Mouse (Mus musculus): ENCODE measurements around the gene Arhgef3. TPM values are rescaled to one million over a fixed set of nuclear protein-coding genes. Genes with fewer than 3 reads are reported as not detected.

Arhgef3 gene
- polyA plus RNA-seq, 1 experiment from 2014 or later: 15.2 TPM

DNA sequence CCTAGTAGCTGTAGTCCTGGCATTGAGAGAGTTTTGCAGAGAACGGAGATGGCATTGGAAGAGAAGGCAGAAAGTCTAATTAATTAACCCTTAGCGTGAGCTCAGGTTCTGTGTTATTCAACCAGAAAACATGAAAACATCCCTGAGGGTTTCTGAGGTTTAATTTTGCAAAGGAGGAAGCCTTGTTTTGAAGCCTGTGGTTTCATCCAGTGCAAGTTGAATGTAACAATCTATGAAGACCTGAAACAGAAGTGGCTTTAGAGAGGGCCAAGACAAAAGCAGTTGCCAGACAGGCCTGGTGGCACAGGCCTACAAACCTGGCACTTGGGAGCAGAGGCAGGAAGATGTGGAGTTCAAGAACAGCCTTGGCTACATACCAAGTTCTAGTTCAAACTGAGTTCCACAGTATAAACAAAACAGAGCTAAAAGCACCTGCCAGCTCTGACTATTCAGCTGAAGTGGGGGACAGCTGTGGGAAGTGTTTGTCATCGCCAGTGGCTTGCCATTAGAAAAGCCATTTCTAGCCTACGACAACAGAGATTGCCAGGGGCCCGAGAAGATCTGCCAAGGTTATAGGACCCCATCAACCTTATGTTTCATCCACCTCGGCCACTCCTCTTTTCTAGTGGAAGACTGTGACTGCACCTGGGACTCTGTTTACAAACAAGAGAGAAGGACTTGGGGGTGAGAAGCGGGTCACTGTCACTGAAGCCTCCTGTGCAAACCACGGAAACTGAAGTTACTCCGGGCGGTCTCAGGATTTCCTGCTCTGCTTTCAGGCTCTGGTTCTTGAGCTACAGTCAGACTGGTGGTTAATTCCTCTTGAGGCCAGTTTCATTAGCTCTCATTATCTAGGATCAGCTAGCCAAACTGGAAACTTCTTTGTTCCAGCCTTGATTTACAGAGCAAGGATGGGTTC, 287.9 kb downstream of the Arhgef3 start:
- Histone ChIP-seq H3K4me2 (no peak overlapping the region), H3K9me3 (no peaks in the 10 kb centered on the region), H3K36me3 (no peaks in the 10 kb centered on the region), H3K9ac (no peak overlapping the region; the same call in 1 of the 2 replicates), H3K4me3 (replicated peaks) (no peak overlapping the region), H3K27me3 (replicated peaks) (no peaks in the 10 kb centered on the region), H3K27ac (0 out of 2 replicates have a peak overlapping the region, but pooled peaks have one; percentile 11), H3K4me1 (peaks cover 2% of the 10 kb centered on the region; the same call in 1 of the 2 replicates)
- WGBS: 66% methylated on average over 10 of the region's 10 CpGs
- no peak for ATAC-seq (ENCODE audit: insufficient read depth, low FRiP score, low read depth)

- no peaks in the 10 kb centered on the region for H3K27me3 ChIP-seq (replicated peaks)
- no peak overlapping the region for H3K4me2 ChIP-seq
- H3K9ac ChIP-seq: no peak overlapping the region
- no peak overlapping the region for H3K4me3 ChIP-seq (replicated peaks)
- no peaks in the 10 kb centered on the region for H3K9me3 ChIP-seq
- WGBS: 83% methylated on average over 4 of the region's 4 CpGs
- no peak for ATAC-seq (ENCODE audit: insufficient read depth, low FRiP score, low read depth)
- H3K4me1 ChIP-seq: no peaks in the 10 kb centered on the region
- H3K27ac ChIP-seq: no peak overlapping the region
- no peaks in the 10 kb centered on the region for H3K36me3 ChIP-seq
These were observed 290.8 kb downstream of the Arhgef3 start for GRCm38 (mm10) chr14:27405452-27405851.

DNA sequence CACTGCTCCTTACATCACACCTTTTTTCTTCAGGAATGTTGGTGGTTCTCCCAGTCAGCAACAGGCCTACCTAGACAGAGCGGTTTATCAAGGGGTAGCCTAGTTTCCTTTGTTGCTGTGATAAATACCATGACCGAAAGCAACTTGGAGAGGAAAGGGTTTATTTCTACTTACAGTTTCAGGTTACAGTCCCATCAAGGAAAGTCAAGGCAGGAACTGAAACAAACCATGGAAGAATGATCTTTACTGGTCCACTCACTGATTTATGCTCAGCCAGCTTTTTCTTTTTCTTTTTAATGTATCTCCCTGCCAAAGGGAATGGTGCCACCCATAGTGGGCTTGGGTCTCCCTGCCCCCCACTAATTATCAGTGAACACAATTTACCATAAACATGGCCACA, 291.2 kb downstream of the Arhgef3 start:
- Histone ChIP-seq H3K4me1 (no peaks in the 10 kb centered on the region), H3K9me3 (no peaks in the 10 kb centered on the region), H3K27ac (no peak overlapping the region), H3K4me2 (no peak overlapping the region), H3K36me3 (no peaks in the 10 kb centered on the region), H3K4me3 (replicated peaks) (no peak overlapping the region), H3K9ac (no peak overlapping the region), H3K27me3 (replicated peaks) (no peaks in the 10 kb centered on the region)
- WGBS: 94% methylated on average over 2 of the region's 2 CpGs
- ATAC-seq (ENCODE audit: insufficient read depth, low FRiP score, low read depth): no peak

DNA sequence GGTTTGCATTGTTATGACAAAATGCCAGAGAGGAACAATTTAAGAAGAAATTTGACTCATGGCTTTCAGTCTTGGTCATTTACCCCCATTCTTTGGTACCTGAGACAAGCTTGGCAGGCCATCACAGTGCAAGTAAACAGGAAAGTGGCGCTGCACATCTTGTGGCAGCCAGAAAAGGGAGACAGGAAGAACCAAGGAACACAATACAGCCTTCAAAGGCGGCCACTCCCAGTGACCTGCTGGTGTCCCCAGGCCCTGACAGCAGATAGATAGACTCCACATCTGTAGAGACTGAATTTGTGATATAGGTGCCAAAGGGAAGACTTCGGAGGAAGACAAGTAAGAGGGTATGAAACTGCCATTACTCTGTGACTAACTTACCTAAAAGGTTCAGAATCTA, 293.5 kb downstream of the Arhgef3 start:
- H3K4me3 ChIP-seq (replicated peaks): no peak overlapping the region
- H3K4me2 ChIP-seq: no peak overlapping the region
- H3K4me1 ChIP-seq: no peaks in the 10 kb centered on the region
- H3K27ac ChIP-seq: no peak overlapping the region
- no peak overlapping the region for H3K9ac ChIP-seq
- no peaks in the 10 kb centered on the region for H3K36me3 ChIP-seq
- no peaks in the 10 kb centered on the region for H3K9me3 ChIP-seq
- WGBS: 84% methylated on average over 3 of the region's 3 CpGs
- H3K27me3 ChIP-seq (replicated peaks): no peaks in the 10 kb centered on the region
- no peak for ATAC-seq (ENCODE audit: insufficient read depth, low FRiP score, low read depth)

DNA sequence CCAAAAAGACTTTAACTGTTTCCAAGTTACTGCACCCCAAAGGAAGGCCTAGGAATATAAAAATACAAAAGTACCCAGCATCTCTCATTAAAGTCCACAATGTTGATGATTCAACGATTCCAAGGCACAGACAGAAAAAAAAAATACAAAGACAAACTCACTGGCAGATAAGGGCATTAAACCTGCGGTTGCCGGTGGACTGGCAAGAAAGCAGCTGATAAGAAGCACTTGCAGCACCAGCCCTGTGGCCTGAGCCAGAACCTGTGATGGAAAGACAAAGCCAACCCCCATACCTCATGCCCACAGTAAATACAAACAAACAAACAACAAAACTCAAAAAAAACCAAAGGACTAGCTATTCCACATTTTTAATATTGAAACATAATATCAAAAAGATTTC, 295.0 kb downstream of the Arhgef3 start:
- 52% methylated on average over 3 of the region's 3 CpGs for WGBS
- H3K27ac ChIP-seq: no peak overlapping the region
- H3K36me3 ChIP-seq: no peaks in the 10 kb centered on the region
- no peak overlapping the region for H3K4me2 ChIP-seq
- no peak for ATAC-seq (ENCODE audit: insufficient read depth, low FRiP score, low read depth)
- no peak overlapping the region for H3K4me3 ChIP-seq (replicated peaks)
- no peaks in the 10 kb centered on the region for H3K4me1 ChIP-seq
- H3K9ac ChIP-seq: no peak overlapping the region
- no peaks in the 10 kb centered on the region for H3K9me3 ChIP-seq
- H3K27me3 ChIP-seq (replicated peaks): no peaks in the 10 kb centered on the region

DNA sequence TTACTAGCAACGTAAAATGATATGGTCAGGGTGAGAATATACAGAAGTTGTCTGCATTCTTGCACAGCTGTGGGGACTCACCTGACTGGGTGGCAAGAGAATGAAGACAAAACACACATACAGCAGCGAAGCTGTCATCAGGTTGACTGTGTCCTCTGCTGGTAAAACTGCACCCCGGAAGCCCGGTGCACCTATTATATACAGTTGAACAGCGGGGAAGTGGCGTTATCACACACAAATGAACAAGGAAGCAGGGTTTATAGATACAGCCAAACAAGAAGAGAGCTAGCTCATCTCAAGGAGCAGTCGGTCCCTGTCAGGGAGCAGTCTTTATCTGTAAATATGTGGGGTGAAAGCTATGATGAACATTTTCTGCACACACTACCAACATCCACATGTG, 296.8 kb downstream of the Arhgef3 start:
- Histone ChIP-seq H3K4me1 (no peaks in the 10 kb centered on the region), H3K27ac (no peak overlapping the region), H3K4me3 (replicated peaks) (no peak overlapping the region), H3K9me3 (no peaks in the 10 kb centered on the region), H3K27me3 (replicated peaks) (no peaks in the 10 kb centered on the region), H3K9ac (no peak overlapping the region), H3K36me3 (no peaks in the 10 kb centered on the region), H3K4me2 (no peak overlapping the region)
- 82% methylated on average over 7 of the region's 7 CpGs for WGBS
- no peak for ATAC-seq (ENCODE audit: insufficient read depth, low FRiP score, low read depth)

DNA sequence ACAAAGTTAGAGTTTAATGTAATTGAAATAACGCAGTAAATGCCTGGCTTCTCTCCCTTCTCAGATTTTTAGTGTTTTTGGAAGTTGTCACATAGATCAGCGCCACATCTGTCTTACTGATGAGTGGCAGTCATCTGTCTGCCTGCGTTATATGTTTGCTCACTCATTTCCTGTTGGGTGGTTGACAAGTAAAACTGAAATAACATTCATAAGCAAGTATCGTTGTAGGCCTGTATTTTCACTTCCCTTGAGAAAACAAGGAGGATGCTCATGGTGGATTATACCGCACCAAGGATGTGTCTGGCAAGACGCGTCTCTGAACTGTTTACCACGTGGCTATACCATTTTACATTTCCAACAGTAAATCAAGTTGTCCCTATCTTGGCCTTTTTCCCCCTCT, 298.0 kb downstream of the Arhgef3 start:
- Histone ChIP-seq H3K4me3 (replicated peaks) (no peak overlapping the region), H3K4me2 (no peak overlapping the region), H3K4me1 (no peaks in the 10 kb centered on the region), H3K36me3 (no peaks in the 10 kb centered on the region), H3K9me3 (no peaks in the 10 kb centered on the region), H3K27ac (no peak overlapping the region), H3K27me3 (replicated peaks) (no peaks in the 10 kb centered on the region), H3K9ac (no peak overlapping the region)
- 76% methylated on average over 8 of the region's 8 CpGs for WGBS
- no peak for ATAC-seq (ENCODE audit: insufficient read depth, low FRiP score, low read depth)

- no peaks in the 10 kb centered on the region for H3K4me1 ChIP-seq
- H3K9me3 ChIP-seq: no peaks in the 10 kb centered on the region
- H3K27ac ChIP-seq: no peak overlapping the region
- ATAC-seq (ENCODE audit: insufficient read depth, low FRiP score, low read depth): no peak; the same call in 1 of the 2 replicates
- H3K27me3 ChIP-seq (replicated peaks): no peaks in the 10 kb centered on the region
- no peak overlapping the region for H3K4me2 ChIP-seq
- H3K4me3 ChIP-seq (replicated peaks): no peak overlapping the region
- H3K36me3 ChIP-seq: no peaks in the 10 kb centered on the region
- H3K9ac ChIP-seq: no peak overlapping the region
- WGBS: 35% methylated on average over 4 of the region's 4 CpGs
These were observed 299.3 kb downstream of the Arhgef3 start for GRCm38 (mm10) chr14:27413961-27414360.

- Histone ChIP-seq H3K27me3 (replicated peaks) (no peaks in the 10 kb centered on the region), H3K4me3 (replicated peaks) (no peak overlapping the region), H3K4me2 (no peak overlapping the region), H3K9ac (no peak overlapping the region), H3K36me3 (no peaks in the 10 kb centered on the region), H3K4me1 (no peaks in the 10 kb centered on the region), H3K27ac (no peak overlapping the region), H3K9me3 (no peaks in the 10 kb centered on the region)
- no peak for ATAC-seq (ENCODE audit: insufficient read depth, low FRiP score, low read depth)
- WGBS: 75% methylated on average over 3 of the region's 3 CpGs
These were observed 306.1 kb downstream of the Arhgef3 start for GRCm38 (mm10) chr14:27420816-27421215.

- Histone ChIP-seq H3K9ac (no peak overlapping the region), H3K4me3 (replicated peaks) (no peak overlapping the region), H3K4me2 (no peak overlapping the region), H3K36me3 (no peaks in the 10 kb centered on the region), H3K4me1 (no peaks in the 10 kb centered on the region), H3K27me3 (replicated peaks) (no peaks in the 10 kb centered on the region), H3K27ac (no peak overlapping the region), H3K9me3 (0 out of 2 replicates have a peak, but pooled peaks cover under 1% of the 10 kb centered on the region)
- no peak for ATAC-seq (ENCODE audit: insufficient read depth, low FRiP score, low read depth)
- 88% methylated on average over 1 of the region's 1 CpGs for WGBS
These were observed 307.6 kb downstream of the Arhgef3 start for GRCm38 (mm10) chr14:27422301-27422700.

DNA sequence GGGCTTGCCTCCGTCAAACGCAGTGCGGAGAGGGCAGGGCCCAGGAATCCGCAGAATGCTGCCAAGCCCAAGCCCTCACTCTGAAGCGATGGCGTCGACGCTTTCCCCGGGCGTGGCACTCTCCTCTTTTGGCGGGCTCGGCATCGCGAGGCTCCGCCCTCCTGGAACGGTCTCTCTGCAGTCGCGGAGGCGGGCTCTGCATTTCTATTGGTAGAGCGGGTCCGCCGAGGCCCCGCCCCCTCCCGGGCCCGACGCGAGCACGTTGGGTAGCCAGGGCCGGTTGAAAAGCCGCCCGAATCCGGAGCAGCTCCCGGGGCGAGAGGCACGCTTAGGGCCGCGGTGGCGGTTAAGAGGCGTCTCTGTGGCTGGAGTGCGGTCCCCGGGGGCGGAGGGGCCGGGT, 313.9 kb downstream of the Arhgef3 start, which contains the start of gene Fam208a:
Fam208a (plus strand) TSS at position 262 of the 400 bp plus-strand sequence.
- Histone ChIP-seq H3K4me3 (replicated peaks) (peak within 1 kb of the TSS; percentile 77), H3K27ac (peak within 1 kb of the TSS; percentile 100), H3K9me3 (0 out of 2 replicates have a peak, but pooled peaks cover 3% of the 10 kb centered on the region), H3K36me3 (no peaks in the 10 kb centered on the region; the same call in 1 of the 2 replicates), H3K4me2 (peak within 1 kb of the TSS; percentile 88), H3K27me3 (replicated peaks) (no peaks in the 10 kb centered on the region), H3K9ac (peak within 1 kb of the TSS; percentile 85), H3K4me1 (peaks cover 3% of the 10 kb centered on the region; the same call in 1 of the 2 replicates)
- peak; percentile 95 for ATAC-seq (ENCODE audit: insufficient read depth, low FRiP score, low read depth)
- WGBS: under 1% methylated on average over 43 of the region's 43 CpGs

DNA sequence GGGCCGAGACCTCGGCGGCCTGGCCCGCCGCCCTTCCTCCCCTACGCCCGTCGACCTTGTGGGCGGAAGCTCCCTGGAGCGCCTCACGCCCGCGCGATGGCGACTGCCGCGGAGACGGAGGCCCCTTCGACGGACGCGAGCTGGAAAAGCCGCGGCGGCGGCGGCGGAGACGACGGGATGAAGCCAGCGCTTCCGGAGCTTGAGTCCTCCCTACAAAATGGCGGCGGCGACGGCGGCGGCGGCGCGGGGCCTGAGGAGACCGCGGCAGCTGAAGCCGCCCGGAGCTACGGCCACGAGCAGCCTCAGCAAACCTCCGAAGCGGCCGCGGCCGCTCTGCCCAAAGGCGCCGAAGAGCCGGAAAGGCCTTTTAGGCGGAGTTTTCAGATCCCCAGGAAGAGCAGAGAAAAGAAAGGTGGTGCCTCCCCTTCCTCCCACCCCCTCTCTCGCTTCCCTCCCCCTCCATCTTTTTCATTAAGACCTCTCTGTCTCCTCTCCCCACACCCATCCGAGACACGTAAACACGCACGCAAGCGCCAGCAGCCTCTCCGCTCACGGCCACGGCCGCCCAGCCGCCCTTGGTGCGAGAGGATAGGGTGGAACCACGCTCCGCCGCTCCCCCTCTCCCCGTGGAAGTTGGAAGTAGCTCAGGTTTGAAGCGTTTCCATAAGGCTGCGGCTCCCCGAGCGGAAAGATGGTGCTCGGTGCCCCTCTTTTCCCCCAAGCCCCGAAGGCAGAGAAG, 314.4 kb downstream of the Arhgef3 start:
- H3K9ac ChIP-seq: peak overlapping the region; percentile 85
- H3K27me3 ChIP-seq (replicated peaks): no peaks in the 10 kb centered on the region
- H3K4me3 ChIP-seq (replicated peaks): peak overlapping the region; percentile 77
- peak overlapping the region; percentile 100 for H3K27ac ChIP-seq
- ATAC-seq (ENCODE audit: insufficient read depth, low FRiP score, low read depth): peak; percentile 89
- under 1% methylated on average over 62 of the region's 78 CpGs for WGBS
- H3K36me3 ChIP-seq: no peaks in the 10 kb centered on the region; the same call in 1 of the 2 replicates
- H3K9me3 ChIP-seq: 0 out of 2 replicates have a peak, but pooled peaks cover 3% of the 10 kb centered on the region
- peak overlapping the region; percentile 88 for H3K4me2 ChIP-seq
- peaks cover 3% of the 10 kb centered on the region; the same call in 1 of the 2 replicates for H3K4me1 ChIP-seq

All from stomach, embryonic 15.5 days (tissue).